Mouse (Mus musculus): ENCODE measurements around the gene Ccdc160. TPM values are rescaled to one million over a fixed set of nuclear protein-coding genes. Genes with fewer than 3 reads are reported as not detected.

Gene Ccdc160
- polyA plus RNA-seq, 1 experiment from 2014 or later = 0.29 TPM

DNA sequence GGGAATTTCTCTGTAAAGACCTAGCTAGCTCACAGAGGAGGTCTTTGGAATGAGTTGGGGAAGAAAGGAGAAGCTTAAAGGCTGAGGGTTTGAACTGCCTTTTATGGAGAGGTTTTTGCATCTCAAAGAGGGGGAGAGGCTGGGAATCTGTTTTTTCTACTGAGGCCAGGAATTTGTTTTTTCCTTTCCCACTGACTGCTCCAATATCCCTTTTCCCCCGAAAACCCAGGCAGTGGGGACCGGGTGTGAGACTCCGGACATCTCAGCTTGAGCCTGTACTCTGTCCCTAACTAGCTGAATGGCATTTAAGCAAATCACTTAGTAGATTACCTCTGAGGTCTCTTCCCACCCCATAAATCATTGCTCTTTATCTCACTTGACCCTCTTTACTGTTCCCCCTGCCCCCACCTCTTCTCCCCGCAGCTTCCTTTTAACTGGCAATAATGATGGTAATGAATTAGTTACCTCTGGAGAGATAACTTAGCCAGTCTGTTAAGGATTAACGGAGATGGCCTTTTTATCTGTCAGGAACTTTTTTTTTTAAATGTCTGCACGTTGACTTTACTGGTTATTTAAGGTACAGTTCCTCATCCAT lies 37.4 kb upstream of the Ccdc160 start:
- Histone ChIP-seq H3K4me3 (ENCODE audit: low read depth, low read length) (no peak overlapping the region), H3K27me3 (ENCODE audit: insufficient read depth, low read length) (0 out of 2 replicates have a peak, but pooled peaks cover 4% of the 10 kb centered on the region), H3K27ac (ENCODE audit: low read depth) (no peak overlapping the region), H3K36me3 (replicated peaks; ENCODE audit: insufficient read depth, low read length) (no peaks in the 10 kb centered on the region), H3K4me2 (ENCODE audit: low read depth, low read length) (no peak overlapping the region), H3K9me3 (ENCODE audit: low read length) (no peaks in the 10 kb centered on the region), H3K9ac (replicated peaks) (no peak overlapping the region), H3K4me1 (ENCODE audit: insufficient read depth) (no peaks in the 10 kb centered on the region)
- TF ChIP-seq EP300 (IDR thresholded peaks at IDR 0.05; ENCODE audit: low read depth) (no peak), CTCF (IDR thresholded peaks at IDR 0.05; ENCODE audit: low read depth) (no peak)
- 27% methylated on average over 6 of the region's 6 CpGs for WGBS (ENCODE audit: insufficient replicate concordance)
- no peak for DNase-seq
- ATAC-seq = no peak

DNA sequence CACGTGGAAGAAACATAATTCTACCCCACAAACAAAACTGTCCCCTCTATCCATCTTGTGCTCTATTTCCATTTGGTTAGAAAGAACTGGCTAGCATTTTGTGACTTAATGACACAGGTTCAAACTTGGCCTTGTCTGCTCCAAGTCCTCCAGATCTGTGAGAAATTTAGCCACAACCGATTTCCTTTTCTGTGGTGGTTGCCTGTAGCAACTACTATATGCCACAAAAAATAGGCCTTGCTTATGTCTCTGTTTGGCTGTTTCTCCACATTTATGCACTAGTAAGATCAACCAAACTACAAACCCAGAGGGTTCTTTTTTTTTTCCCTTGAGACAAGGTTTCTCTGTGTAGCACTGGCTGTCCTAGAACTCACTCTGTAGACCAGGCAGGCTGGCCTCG lies 33.8 kb upstream of the Ccdc160 start:
- DNase-seq = no peak
- Histone ChIP-seq H3K4me3 (ENCODE audit: low read depth, low read length) (no peak overlapping the region), H3K36me3 (replicated peaks; ENCODE audit: insufficient read depth, low read length) (no peaks in the 10 kb centered on the region), H3K27me3 (ENCODE audit: insufficient read depth, low read length) (0 out of 2 replicates have a peak, but pooled peaks cover 4% of the 10 kb centered on the region), H3K4me2 (ENCODE audit: low read depth, low read length) (no peak overlapping the region), H3K27ac (ENCODE audit: low read depth) (no peak overlapping the region), H3K4me1 (ENCODE audit: insufficient read depth) (no peaks in the 10 kb centered on the region), H3K9me3 (ENCODE audit: low read length) (no peaks in the 10 kb centered on the region), H3K9ac (replicated peaks) (no peak overlapping the region)
- TF ChIP-seq CTCF (IDR thresholded peaks at IDR 0.05; ENCODE audit: low read depth) = no peak
- no peak for TF ChIP-seq EP300 (IDR thresholded peaks at IDR 0.05; ENCODE audit: low read depth)
- 60% methylated on average over 3 of the region's 3 CpGs for WGBS (ENCODE audit: insufficient replicate concordance)
- ATAC-seq = no peak

DNA sequence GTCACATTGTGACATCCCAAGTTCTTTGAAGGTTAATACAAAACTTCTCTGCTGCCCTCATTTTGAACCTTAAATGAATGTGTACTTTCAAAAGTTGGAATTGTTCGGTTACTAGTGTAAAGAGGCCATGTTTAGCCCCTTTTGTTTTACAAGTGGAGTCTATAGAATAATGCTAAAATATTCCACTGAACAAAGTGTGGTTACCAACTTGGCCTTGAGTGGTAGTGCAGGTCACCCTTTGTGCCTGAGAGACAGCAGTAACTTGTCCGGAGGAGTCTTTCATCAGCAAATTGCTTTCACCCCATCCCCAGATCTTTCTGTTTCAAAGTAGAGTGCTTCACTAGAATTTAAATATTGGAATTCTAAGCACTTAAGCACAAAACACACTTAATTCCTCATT lies 31.8 kb upstream of the Ccdc160 start:
- ATAC-seq (no peak), DNase-seq (no peak)
- 0 out of 2 replicates have a peak, but pooled peaks cover 4% of the 10 kb centered on the region for H3K27me3 ChIP-seq (ENCODE audit: insufficient read depth, low read length)
- 86% methylated on average over 2 of the region's 2 CpGs for WGBS (ENCODE audit: insufficient replicate concordance)
- H3K9me3 ChIP-seq (ENCODE audit: low read length) = no peaks in the 10 kb centered on the region
- no peak overlapping the region for H3K27ac ChIP-seq (ENCODE audit: low read depth)
- H3K36me3 ChIP-seq (replicated peaks; ENCODE audit: insufficient read depth, low read length) = no peaks in the 10 kb centered on the region
- no peak overlapping the region for H3K4me3 ChIP-seq (ENCODE audit: low read depth, low read length)
- no peak overlapping the region for H3K4me2 ChIP-seq (ENCODE audit: low read depth, low read length)
- no peak for TF ChIP-seq EP300 (IDR thresholded peaks at IDR 0.05; ENCODE audit: low read depth)
- no peak for TF ChIP-seq CTCF (IDR thresholded peaks at IDR 0.05; ENCODE audit: low read depth)
- no peaks in the 10 kb centered on the region for H3K4me1 ChIP-seq (ENCODE audit: insufficient read depth)
- H3K9ac ChIP-seq (replicated peaks) = no peak overlapping the region

DNA sequence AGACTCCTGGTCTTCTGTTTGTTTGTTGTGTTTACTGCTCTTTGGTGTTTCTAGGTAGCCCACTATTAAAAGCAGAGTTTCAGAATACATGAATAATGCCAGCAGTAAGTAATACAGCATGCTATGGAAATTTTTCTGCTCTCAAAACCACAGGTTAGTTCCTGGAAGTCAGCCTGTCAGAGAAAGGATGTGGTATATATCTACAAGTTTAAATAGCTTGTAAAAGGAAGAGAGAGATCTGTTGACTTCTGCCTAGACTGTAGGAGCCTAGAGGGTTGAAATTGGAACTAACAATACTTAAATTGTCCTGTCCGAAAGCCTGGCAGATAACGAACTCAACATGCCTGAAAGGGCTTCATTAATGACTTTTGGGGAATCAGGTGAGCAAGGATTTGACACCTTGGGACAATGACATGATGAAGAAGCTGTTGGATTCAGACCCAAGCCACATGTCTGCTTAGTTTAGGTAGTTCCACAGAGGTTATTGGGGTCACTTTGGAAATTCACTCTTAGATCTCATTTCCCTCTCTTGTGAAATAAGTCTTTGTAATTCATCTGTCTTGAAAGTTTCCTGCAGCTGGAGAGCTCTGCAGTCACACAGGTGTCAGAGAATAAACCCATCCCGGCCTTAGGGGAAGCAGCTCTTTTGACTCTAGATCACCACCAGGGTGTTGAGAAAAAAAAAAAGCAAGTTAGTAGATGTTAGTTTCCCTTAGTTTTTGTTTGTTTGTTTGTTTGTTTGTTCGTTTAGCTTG lies 30.6 kb upstream of the Ccdc160 start:
- 48% methylated on average over 4 of the region's 4 CpGs for WGBS (ENCODE audit: insufficient replicate concordance)
- H3K4me2 ChIP-seq (ENCODE audit: low read depth, low read length) = no peak overlapping the region
- H3K4me1 ChIP-seq (ENCODE audit: insufficient read depth) = no peaks in the 10 kb centered on the region
- ATAC-seq (no peak), DNase-seq (no peak)
- TF ChIP-seq EP300 (IDR thresholded peaks at IDR 0.05; ENCODE audit: low read depth) (no peak), CTCF (IDR thresholded peaks at IDR 0.05; ENCODE audit: low read depth) (no peak)
- H3K9ac ChIP-seq (replicated peaks) = no peak overlapping the region
- H3K36me3 ChIP-seq (replicated peaks; ENCODE audit: insufficient read depth, low read length) = no peaks in the 10 kb centered on the region
- no peak overlapping the region for H3K4me3 ChIP-seq (ENCODE audit: low read depth, low read length)
- H3K27me3 ChIP-seq (ENCODE audit: insufficient read depth, low read length) = no peaks in the 10 kb centered on the region
- no peak overlapping the region for H3K27ac ChIP-seq (ENCODE audit: low read depth)
- H3K9me3 ChIP-seq (ENCODE audit: low read length) = no peaks in the 10 kb centered on the region

DNA sequence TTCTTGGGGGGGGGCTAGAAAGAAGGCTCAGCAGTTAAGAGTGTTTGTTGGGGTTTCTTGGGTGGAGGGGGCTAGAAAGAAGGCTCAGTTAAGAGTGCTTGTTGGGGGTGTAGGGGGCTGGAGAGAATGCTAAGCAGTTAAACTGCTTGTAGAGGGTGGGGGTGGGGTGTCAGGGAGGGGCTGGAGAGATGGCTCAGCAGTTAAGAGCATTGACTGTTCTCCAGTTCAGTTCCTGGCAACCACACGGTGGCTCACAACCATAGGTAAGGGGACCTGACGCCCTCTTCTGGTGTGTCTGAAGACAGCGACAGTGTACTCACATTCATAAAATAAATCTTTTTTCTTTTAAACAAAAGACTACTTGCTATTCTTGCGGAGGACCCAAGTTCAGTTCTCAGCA lies 28.8 kb upstream of the Ccdc160 start:
- Histone ChIP-seq H3K4me2 (ENCODE audit: low read depth, low read length) (no peak overlapping the region), H3K9ac (replicated peaks) (no peak overlapping the region), H3K36me3 (replicated peaks; ENCODE audit: insufficient read depth, low read length) (no peaks in the 10 kb centered on the region), H3K27ac (ENCODE audit: low read depth) (no peak overlapping the region), H3K27me3 (ENCODE audit: insufficient read depth, low read length) (no peaks in the 10 kb centered on the region), H3K4me1 (ENCODE audit: insufficient read depth) (no peaks in the 10 kb centered on the region), H3K4me3 (ENCODE audit: low read depth, low read length) (no peak overlapping the region), H3K9me3 (ENCODE audit: low read length) (no peaks in the 10 kb centered on the region)
- 60% methylated on average over 4 of the region's 4 CpGs for WGBS (ENCODE audit: insufficient replicate concordance)
- no peak for DNase-seq
- ATAC-seq = no peak
- TF ChIP-seq CTCF (IDR thresholded peaks at IDR 0.05; ENCODE audit: low read depth) (no peak), EP300 (IDR thresholded peaks at IDR 0.05; ENCODE audit: low read depth) (no peak)

DNA sequence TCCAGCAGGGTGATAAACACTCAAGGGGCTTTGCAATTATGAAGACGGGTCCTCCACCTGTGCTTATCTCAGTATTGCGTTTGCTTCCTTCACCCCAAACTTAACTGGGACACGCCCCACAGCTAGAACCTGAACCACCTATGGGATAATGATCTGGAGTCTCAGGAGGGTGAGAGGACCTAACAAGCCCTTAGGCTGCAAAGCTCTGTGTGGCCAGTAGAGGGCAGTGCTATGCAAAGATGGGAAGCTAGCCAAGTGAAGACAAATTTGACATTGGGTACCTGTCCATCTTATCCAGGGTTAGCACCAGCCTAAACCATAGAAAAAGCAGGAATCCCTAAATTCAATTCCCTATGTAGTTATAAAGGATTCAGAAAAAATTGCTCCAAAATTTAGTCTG lies 15.0 kb upstream of the Ccdc160 start:
- ATAC-seq = no peak
- Histone ChIP-seq H3K4me2 (ENCODE audit: low read depth, low read length) (no peak overlapping the region), H3K9me3 (ENCODE audit: low read length) (no peaks in the 10 kb centered on the region), H3K9ac (replicated peaks) (no peak overlapping the region), H3K27ac (ENCODE audit: low read depth) (no peak overlapping the region), H3K36me3 (replicated peaks; ENCODE audit: insufficient read depth, low read length) (no peaks in the 10 kb centered on the region), H3K4me3 (ENCODE audit: low read depth, low read length) (no peak overlapping the region), H3K4me1 (ENCODE audit: insufficient read depth) (no peaks in the 10 kb centered on the region), H3K27me3 (ENCODE audit: insufficient read depth, low read length) (no peaks in the 10 kb centered on the region)
- TF ChIP-seq CTCF (IDR thresholded peaks at IDR 0.05; ENCODE audit: low read depth) (peak; percentile 80), EP300 (IDR thresholded peaks at IDR 0.05; ENCODE audit: low read depth) (no peak)
- 38% methylated on average over 3 of the region's 3 CpGs for WGBS (ENCODE audit: insufficient replicate concordance)
- peak; percentile 25 for DNase-seq
